Mouse (Mus musculus) gastrocnemius, adult 2 months (tissue): ENCODE data around the gene Zbtb2. TPM values are rescaled to one million over a fixed set of nuclear protein-coding genes. Genes with fewer than 3 reads are reported as not detected.

ENCODE experiments used
- DNase-seq: peaks from one replicate; pipeline ENCODE4 v3.0.0; 2022
- H3K27ac ChIP-seq: fragments of 200-600 bp; 2 replicates; pipeline ENCODE4 v1.8.1; 2022; ENCODE audit warnings: mild to moderate bottlenecking
- H3K4me3 ChIP-seq: fragments of 200-600 bp; 2 replicates; pipeline ENCODE4 v1.8.1; 2022; ENCODE audit warnings: mild to moderate bottlenecking, moderate library complexity
- CTCF ChIP-seq: fragments of 200-600 bp; IDR thresholded peaks from 2 replicates; pipeline ENCODE4 v1.8.1; 2022; ENCODE audit warnings: antibody characterized with exemption, mild to moderate bottlenecking, moderate library complexity
- intact Hi-C: fragments of 180-260 bp; cut with DNase I; formaldehyde crosslinking; loops from one replicate; pipeline ENCODE4 v1.15.1; 2025
- total RNA-seq, 2 experiments: library from RNA; stranded (reverse); gene quantifications; 2 replicates each; pipeline ENCODE4 v1.2.3; 2021

Gene Zbtb2
- total RNA-seq, 2 experiments from 2014 or later: 4.9 to 7.1 TPM

- Histone ChIP-seq H3K4me3 (peak overlapping the region; percentile 69), H3K27ac (no peak overlapping the region)
- intact Hi-C loops: loop anchor here (2.0 kb wide), 1 partner anchor 350 kb away; no protein-coding TSS in a partner anchor
- no peak for TF ChIP-seq CTCF
- no peak for DNase-seq
Observed at GRCm38 (mm10) chr10:4347136-4347492, 40.8 kb downstream of the Zbtb2 start.

DNA sequence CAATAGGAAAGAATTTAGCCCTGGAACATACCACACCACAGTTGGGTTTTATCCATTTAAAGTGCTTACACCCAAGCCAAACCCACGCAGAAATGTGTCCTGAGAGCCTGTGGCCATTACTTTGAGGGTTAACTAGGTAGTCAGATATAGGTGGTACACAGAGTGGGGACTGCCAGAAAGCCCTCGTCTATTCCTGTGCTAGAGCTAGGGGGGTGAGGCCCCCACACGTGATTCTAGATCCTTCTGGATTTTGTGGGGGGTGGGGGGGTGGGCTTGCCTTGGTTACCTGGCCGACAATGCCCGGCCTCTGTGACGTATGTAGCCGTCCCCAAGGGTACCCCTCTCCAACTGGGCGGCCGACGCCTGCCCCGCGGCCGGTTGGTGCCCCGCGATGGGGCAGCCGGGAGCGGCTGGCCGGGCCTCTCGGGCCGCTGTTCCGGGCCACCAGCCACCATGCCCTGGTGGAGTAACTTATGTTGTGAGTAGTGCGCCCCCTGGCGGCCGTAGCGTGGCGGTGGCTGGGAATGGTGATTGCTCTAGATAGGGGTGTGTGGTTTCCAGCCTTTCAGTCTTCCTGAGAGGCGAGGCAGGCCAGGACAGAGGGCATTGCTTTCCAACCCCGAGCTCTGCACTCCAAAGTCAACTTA, 41.3 kb downstream of the Zbtb2 start:
- Histone ChIP-seq H3K4me3 (peak overlapping the region; percentile 69), H3K27ac (peak overlapping the region; percentile 69)
- peak; percentile 96 for DNase-seq
- intact Hi-C loops: loop anchor here (2.0 kb wide), 1 partner anchor 350 kb away; no protein-coding TSS in a partner anchor
- TF ChIP-seq CTCF: peak; percentile 97

- peak; percentile 68 for TF ChIP-seq CTCF
- intact Hi-C loops: loop anchor here (1.0 kb wide), 1 partner anchor 300 kb away; no protein-coding TSS in a partner anchor
- H3K4me3 ChIP-seq: no peak overlapping the region
- DNase-seq: peak; percentile 73
- no peak overlapping the region for H3K27ac ChIP-seq
Observed at GRCm38 (mm10) chr10:4341430-4341829, 46.5 kb downstream of the Zbtb2 start.

DNA sequence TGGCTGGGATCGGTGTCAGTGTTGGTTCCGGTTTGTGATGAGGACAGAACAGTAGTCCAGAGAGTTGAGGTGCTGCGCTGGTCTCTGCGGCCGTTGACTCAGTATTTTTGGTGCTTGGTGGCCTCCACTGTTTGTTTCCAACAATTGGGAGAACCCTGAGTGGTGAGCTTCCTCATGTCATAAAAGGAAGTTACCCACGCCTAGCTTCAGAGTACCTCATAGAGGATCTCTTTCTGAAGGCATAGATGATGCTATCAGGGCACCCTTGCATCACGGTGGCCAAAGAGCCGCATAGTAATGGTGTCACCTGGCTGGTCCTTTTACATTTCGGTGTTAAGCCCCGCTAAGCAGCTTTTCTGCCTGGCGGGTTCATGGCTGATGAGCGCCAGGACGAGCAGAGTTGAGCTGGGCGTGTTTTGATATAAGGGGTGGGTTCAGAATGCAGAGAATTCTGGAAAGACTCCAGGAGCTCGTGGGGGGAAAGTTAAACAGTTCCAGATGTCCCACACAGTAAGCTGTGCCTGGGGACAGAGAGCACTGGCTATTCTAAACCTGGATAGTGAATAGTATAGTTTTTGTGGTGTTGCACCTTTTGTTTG, 48.9 kb downstream of the Zbtb2 start:
- intact Hi-C loops: no loop called here
- TF ChIP-seq CTCF: no peak
- H3K27ac ChIP-seq: peak overlapping the region; percentile 53
- peak; percentile 52 for DNase-seq
- peak overlapping the region; percentile 56 for H3K4me3 ChIP-seq

DNA sequence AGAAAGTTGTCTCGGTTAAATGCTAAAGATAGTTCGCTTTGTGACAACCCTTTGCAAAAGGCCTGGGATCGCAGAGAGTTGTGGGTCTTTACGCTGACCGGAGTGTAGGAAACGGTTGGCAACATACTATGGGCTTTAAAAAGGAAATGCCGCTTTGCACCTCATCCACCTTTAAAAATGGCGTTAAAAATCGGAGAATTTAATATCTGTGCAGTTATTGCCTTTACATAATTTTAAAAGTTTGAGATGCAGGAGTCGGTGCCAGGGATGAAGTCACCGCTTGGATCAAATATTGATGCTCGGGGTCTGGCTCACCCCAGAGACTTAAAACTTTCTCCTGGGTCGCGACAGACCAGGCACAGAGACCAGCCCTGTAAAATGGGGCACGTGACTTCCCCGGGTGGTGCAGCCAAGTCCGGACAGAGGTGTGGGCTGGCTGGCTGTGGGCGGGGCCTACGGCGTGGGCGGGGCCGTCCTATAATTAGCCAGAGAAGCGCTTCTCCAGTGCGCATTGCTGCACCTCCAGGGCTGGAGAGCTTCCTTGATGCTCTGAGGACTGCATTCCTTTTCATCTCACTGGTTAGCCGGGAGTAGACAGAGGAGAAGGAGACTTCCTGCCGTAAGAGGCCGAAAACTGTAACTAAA, 53.7 kb downstream of the Zbtb2 start:
- intact Hi-C loops: no loop called here
- H3K4me3 ChIP-seq: peak overlapping the region; percentile 68
- peak; percentile 90 for DNase-seq
- TF ChIP-seq CTCF: no peak
- peak overlapping the region; percentile 80 for H3K27ac ChIP-seq

- peak; percentile 64 for DNase-seq
- intact Hi-C loops: loop anchor here (2.0 kb wide), 1 partner anchor 337 kb away; no protein-coding TSS in a partner anchor
- Histone ChIP-seq H3K4me3 (peak overlapping the region; percentile 68), H3K27ac (peak overlapping the region; percentile 80)
- TF ChIP-seq CTCF: peak; percentile 79
Observed at GRCm38 (mm10) chr10:4333319-4333718, 54.6 kb downstream of the Zbtb2 start.

- Histone ChIP-seq H3K4me3 (no peak overlapping the region), H3K27ac (peak overlapping the region; percentile 80; the same call in 1 of the 2 replicates)
- no peak for DNase-seq
- no peak for TF ChIP-seq CTCF
- intact Hi-C loops: loop anchor here (2.0 kb wide), 1 partner anchor 336 kb away; no protein-coding TSS in a partner anchor
Observed at GRCm38 (mm10) chr10:4332228-4332979, 55.5 kb downstream of the Zbtb2 start.

- intact Hi-C loops: no loop called here
Observed at GRCm38 (mm10) chr10:4327716-4328115, 60.2 kb downstream of the Zbtb2 start.

DNA sequence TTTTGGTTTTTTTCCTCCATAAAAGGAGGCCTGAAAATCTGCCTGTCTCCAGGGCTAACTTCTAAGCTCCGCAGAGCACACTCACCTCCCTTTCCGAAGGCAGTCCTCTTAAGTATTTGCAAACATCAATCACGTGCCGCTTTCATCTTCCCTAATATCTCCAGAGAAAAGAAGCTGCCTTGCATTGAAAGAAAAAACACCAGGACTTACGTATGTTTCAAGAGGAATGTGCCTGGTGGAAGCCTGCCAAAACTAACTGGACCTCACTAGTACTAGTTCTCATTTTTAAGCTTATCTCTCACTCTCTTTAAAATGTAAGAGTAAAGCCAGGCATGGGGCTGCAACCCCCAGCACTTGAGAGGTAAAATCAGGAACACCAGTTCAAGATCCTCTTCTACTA, 62.3 kb downstream of the Zbtb2 start:
- DNase-seq: no peak
- H3K4me3 ChIP-seq: no peak overlapping the region
- no peak for TF ChIP-seq CTCF
- H3K27ac ChIP-seq: no peak overlapping the region
- intact Hi-C loops: no loop called here

More at GRCm38 (mm10) chr10:4327716-4328115, 60.2 kb downstream of the Zbtb2 start:
- H3K4me3 ChIP-seq: no peak overlapping the region
- no peak for TF ChIP-seq CTCF
- DNase-seq: no peak
- H3K27ac ChIP-seq: no peak overlapping the region

- intact Hi-C loops: no loop called here
Observed at GRCm38 (mm10) chr10:4323885-4324284, 64.0 kb downstream of the Zbtb2 start.

More at GRCm38 (mm10) chr10:4323885-4324284, 64.0 kb downstream of the Zbtb2 start:
- no peak for TF ChIP-seq CTCF
- Histone ChIP-seq H3K4me3 (no peak overlapping the region), H3K27ac (no peak overlapping the region)
- no peak for DNase-seq

Other genes with a start within 250 kb of the Zbtb2 start
- gene Akap12, start 121.7 kb downstream of the Zbtb2 start, total RNA-seq: 10 to 100 TPM in 1 of 2 experiments, 1 to 10 TPM in 1; 6.2 to 16.6 TPM
- 10 to 100 TPM; 31.8 to 55.6 TPM for gene Rmnd1, start 44.3 kb upstream of the Zbtb2 start, total RNA-seq
- 10 to 100 TPM; 15.5 to 15.6 TPM for gene Armt1, start 44.4 kb upstream of the Zbtb2 start, total RNA-seq
- under 1 TPM; 0.46 to 0.67 TPM for gene Ccdc170, start 94.4 kb upstream of the Zbtb2 start, total RNA-seq
- 10 to 100 TPM; 30.6 to 46.5 TPM for gene Esr1, start 223.5 kb upstream of the Zbtb2 start, total RNA-seq